Mouse (Mus musculus) urinary bladder, postnatal 0 days (tissue): ENCODE results near the gene AC124108.1. TPM values are rescaled to one million over a fixed set of nuclear protein-coding genes. Genes with fewer than 3 reads are reported as not detected.
A peak's percentile ranks its signal among the peaks of the same experiment; 100 is the strongest.

Experiments
- microRNA counts: library from miRNA; unstranded; fragments of <30 nt; microRNA quantifications from one replicate; lab custom pipeline; 2016
- microRNA-seq: library from miRNA; unstranded; fragments of <30 nt; microRNA quantifications from one replicate; pipeline ENCODE4, GENCODE M21; 2016
- polyA plus RNA-seq: library from polyadenylated mRNA; unstranded; fragments of >200 nt; fragmentation: Nextera tagmentation; extraction: Ambion mirVana; gene quantifications from 2 replicates; pipeline ENCODE4 v1.2.1, GENCODE M21; 2015

AC124108.1 gene
- polyA plus RNA-seq: not detected in 2 replicates

DNA sequence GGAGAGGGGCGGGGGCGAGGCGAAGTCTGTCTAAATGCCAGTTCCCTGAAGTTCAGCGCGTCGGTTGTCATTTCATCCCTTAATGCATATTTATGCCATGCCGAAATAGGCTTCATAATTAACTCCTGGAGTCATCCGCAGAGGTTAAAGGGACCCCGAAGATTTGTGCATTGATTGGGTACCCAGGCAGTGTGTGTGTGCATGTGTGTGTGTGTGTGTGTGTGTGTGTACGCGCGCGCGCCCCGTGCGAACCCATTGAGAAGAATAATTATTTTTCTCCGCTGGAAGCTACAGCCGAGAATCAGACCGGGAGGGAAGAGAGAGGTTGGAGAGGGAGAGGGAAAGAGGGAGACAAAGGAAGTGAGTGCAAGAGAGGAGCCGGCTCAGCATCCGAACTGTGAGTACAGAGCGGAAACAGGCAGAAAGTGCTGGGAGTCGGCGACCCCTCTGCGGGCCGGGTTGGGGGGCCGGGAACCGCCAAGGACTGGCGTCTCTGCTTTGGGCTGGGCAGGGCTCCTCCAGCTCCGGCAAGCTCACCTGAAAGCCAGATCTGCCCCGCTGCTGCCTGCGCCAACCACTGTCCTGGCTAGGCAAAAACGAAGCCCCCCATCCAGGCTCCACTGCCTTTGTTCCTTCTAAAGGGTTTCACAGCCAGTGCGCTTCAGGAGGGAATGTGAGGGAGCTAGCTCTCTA is at the start of gene AC124108.1, which contains the start of gene Lemd1:
TSS of gene AC124108.1 (plus strand) at position 365 of the 693 bp plus-strand sequence.
TSS of gene Lemd1 (plus strand) at position 339 of the 693 bp plus-strand sequence.

DNA sequence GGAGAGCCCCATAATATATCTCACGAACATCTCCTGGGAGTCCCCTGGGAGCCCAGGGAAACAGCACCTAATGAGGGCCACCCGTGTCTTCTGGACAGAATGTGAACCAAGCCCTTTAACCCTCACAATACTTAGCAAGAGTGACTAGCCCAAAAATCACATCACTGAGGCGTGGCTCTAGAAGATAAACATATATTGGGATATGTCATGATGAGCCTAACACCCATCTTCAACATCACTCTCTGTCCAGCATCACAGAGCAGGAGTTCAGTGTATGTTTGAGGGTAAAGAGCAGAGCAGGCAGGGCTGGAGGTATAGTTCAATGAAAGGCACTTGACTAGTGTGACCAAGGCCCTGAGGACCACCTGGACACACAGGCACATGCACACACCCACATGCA is 38.4 kb downstream of the AC124108.1 start, which contains the start of gene Gm10188:
TSS of gene Gm10188 (minus strand) at position 101 of the 400 bp plus-strand sequence.

MicroRNA genes within 50 kb of the gene (microRNA counts, 519-probe panel; counts per million panel counts)
- not detected for microRNA mmu-miR-135b (lab: Ali Mortazavi, UCI)

Small RNAs within 50 kb of the gene (microRNA-seq; reads per million reads assigned to microRNA genes)
- 29.4 reads per million, percentile 32 among the genes with 10 or more reads in this experiment for gene Mir135b

Other genes with a start within 250 kb of the AC124108.1 start
- gene Slc45a3, start 228.5 kb upstream of the AC124108.1 start, polyA plus RNA-seq: 1.3 and 1.6 TPM in 2 replicates
- gene Elk4, start 183.8 kb upstream of the AC124108.1 start, polyA plus RNA-seq: 14.4 and 16.5 TPM in 2 replicates
- gene Mfsd4a, start 123.4 kb upstream of the AC124108.1 start, polyA plus RNA-seq: 44.0 and 47.6 TPM in 2 replicates
- gene Cdk18, start 51.8 kb upstream of the AC124108.1 start, polyA plus RNA-seq: 2.0 and 2.6 TPM in 2 replicates
- gene Lemd1, start within 50 bp of the AC124108.1 start, polyA plus RNA-seq: not detected in 2 replicates
- gene Gm10188, start 38.3 kb downstream of the AC124108.1 start, polyA plus RNA-seq: not detected in 2 replicates
- gene Klhdc8a, start 107.2 kb downstream of the AC124108.1 start, polyA plus RNA-seq: 0.29 and 0.52 TPM in 2 replicates
- gene Nuak2, start 124.7 kb downstream of the AC124108.1 start, polyA plus RNA-seq: 2.8 and 4.5 TPM in 2 replicates
- 3.6 and 5.0 TPM in 2 replicates for gene Tmcc2, start 199.8 kb downstream of the AC124108.1 start, polyA plus RNA-seq
- gene Dstyk, start 226.1 kb downstream of the AC124108.1 start, polyA plus RNA-seq: 6.4 and 6.7 TPM in 2 replicates